Mouse (Mus musculus) kidney, postnatal 4 days (tissue): ENCODE measurements around the gene Cacna1d.

ENCODE experiments used
- DNase-seq, 2 experiments: peaks; one replicate each; pipeline ENCODE4 v3.0.0; 2021; ENCODE audit warnings: mixed read lengths in 2 of 2

Gene Cacna1d

DNA sequence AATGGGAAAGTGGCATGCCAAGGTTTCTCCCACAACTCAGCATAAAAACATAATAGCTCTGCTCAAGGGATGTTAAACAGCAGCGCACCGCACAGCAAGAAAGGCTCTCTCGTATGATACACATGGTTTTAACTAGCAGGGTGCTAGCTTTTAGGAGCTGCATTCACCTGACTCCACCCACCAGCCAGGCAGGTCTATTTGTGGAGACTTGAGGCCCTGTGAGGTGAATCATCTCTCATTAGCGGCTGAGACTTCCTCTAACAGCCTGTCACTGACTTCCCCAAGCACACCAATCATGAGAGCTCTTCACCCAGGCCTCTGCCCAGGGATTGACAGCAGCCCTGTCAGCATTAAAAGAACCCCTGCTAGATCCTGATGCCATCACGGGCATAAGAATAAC lies 295.0 kb downstream of the Cacna1d start:
- no peak for DNase-seq

DNA sequence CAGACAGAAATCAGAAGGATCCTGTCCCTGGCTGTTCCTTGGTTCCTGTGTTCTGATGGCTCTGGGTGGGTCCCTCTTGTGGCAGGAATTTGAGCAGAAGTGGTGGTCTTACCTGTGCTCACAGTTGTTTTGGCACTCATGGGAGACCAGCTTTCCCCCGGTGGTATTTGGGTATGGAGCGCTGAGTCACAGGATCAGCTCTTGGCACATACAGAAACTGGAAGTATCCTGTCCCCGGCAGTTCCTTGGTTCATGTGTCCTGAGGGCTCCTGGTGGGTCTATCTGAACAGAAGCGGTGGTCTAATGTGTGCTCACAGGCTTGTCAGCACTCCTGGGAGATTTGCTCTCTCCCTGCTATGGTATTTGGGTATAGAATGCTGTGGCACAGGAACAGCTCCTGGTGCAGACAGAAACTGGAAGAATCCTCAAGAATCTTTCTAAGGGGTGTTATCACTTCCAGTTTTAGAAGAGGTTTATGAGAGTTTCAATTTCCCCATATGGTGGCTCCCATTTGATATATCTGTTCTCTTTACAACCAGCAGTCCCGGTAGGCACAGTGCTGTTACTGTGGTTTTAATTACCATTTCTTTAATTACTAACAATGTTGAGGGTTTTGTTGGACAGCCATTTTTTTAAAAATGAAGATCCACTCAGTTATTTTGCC lies 300.8 kb downstream of the Cacna1d start:
- DNase-seq: no peak

DNA sequence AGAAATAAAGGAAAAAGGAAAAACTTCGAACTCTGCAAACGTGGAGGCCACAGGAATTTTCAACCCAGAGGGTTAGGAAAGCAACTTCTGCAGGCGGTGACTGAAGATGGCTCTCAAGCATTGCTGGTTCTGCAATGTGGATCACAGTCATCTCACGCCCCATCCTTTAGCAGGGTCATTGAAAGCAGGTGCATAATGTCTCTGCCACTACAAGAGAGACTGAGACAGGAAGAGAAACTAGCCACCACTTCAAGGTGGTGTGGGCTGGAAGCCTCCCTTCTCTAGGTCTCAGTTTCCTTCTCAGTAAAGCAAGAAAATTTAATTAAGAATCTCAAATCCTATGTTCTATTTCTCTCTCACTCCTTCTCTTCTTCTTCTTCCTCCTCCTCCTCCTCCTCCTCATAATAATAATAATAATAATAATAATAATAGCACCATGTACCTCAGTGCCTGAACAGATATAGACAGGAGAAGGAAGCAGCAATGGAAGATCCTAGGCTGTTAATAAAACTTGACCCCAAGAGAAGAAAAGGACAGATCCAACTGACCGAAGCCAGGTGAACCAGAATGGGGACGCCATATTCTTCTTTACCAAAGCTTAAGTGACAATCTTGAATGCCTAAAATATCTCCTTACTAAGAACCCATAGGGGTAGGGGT lies 305.5 kb downstream of the Cacna1d start:
- no peak for DNase-seq

GRCm38 (mm10) chr14:30184445-30185152 lies 306.7 kb downstream of the Cacna1d start:
- DNase-seq: no peak

GRCm38 (mm10) chr14:30184013-30184412 lies 307.2 kb downstream of the Cacna1d start:
- no peak for DNase-seq

DNA sequence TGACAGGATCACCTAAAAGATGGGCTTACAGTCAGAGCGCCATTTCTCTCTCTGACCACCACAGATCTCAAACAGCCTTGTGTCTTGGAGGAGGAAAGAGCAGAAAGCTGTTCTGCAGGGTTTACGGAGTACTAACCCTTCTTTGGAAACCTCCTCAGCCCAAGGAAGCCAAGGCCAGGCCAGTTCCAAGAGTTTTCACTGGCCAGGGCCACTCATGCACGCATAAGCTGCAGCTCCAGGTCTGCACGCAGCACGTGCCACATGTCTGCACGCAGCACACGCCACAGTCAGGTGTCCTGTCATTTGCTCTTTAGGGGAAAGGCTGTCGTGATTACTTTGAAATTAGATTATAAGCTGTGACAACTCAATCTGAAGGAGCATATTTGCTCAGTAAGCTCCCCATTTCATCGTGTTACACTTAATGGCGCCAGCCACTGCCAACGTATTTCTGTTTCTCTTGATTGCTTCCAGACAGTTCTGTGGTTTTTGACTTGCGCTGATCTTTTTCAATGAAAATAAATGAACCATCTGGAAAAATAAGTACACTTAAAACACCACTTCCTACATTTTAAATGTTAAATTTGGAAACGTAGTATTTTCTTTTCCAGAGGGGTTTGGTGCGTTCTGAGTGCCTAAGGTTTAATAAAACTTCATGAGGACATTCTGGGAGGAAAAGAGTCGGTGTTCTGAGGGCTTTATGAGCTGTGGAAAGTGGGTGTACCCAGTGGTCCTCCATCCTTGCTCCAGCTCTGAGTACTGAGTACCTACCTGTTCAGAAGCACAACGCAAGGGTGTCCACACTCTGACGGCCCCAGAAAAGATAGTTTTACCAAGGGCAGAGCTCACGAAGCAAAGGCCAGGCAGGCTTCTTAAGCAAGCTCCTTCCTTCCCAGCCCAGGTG lies 308.4 kb downstream of the Cacna1d start:
- no peak for DNase-seq

GRCm38 (mm10) chr14:30178306-30178705 lies 312.9 kb downstream of the Cacna1d start:
- no peak for DNase-seq

- peak; percentile 30 to 41 for DNase-seq
Observed at GRCm38 (mm10) chr14:30177850-30178249, 313.4 kb downstream of the Cacna1d start.

GRCm38 (mm10) chr14:30175362-30175761 lies 315.9 kb downstream of the Cacna1d start:
- DNase-seq: no peak

DNA sequence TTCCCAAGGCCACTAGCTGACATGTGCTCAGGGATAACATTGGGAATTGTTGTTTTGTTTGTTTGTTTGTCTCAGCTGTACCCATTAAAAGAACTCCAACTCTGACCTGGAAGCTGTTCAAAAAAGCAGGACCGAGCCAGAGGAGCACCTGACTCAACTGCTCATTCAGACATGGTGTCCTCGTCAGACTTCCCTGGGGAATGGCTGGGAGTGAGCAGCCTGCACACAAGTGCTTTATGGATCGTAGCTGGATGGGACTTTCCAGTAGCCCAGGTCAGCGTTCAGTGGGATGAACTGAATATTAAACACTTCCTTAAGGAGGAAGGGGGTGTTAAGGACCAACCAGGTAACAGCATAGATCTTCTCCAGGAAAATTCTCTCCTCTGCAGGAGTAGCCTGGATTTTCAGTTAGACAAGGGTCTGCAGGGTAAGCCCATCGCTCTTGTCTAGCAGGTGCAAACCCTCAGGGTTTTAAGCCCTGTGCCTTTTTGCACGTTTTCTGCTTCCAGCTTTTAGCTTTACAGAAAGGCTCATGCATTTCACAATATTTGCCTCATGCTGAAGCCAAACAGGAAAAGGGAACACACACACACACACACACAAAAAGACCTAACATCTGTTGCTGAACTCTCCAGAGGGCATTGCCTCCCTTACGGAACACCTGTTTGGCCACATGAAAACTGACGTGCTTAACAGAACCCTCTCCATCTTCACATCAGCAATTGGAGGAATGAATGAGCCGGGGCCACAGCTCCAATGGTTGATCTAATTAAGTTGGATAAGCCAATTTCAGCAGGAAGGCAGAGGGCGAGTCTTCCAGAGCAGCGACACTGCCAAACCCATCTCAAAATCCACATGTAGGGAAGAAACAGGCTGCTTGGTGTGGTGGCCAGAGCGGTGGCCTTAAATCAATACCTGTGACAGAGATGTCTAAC lies 318.2 kb downstream of the Cacna1d start:
- no peak for DNase-seq

GRCm38 (mm10) chr14:30171593-30171992 lies 319.7 kb downstream of the Cacna1d start:
- DNase-seq: no peak

- DNase-seq: peak; percentile 25 to 43
Observed at GRCm38 (mm10) chr14:30171008-30171407, 320.2 kb downstream of the Cacna1d start.

DNA sequence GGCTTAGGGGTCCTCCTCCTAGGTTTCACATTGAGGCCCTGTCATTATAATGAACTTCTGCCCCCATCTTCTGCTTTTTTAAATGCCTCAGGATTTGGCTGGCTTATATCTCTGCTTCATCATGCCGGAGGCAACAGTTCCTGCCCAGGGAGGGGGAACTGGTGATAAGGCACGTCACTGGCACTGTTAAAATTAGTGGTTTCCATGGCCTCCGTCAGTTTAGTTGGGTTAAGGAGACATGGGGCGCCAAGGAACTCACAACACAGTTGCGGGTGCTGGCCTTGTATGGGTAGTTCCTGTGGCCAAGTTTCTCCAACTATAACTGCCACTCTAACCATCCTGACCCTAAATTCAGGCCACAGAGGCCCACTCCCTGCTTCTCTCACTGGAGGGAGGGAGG lies 321.8 kb downstream of the Cacna1d start:
- no peak for DNase-seq

DNA sequence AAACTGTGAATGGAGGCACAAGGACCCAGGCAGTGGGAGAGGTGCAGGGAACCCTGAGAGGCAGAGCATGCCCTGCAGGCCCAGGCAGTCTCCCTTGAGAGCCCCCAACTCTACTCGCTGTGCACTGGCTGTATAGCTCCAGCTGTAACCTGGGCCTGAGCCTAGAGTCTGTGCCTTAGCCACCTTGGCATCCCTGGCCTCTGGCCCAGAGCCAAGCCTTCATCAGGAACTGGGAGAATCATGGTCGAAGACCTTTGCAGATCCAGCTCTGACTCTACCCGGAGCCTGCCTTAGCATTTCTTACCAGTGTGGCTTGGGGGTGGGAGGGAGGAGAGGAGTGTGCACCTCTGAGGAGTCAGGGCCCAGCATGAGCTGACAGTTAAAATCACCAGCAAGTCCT lies 322.4 kb downstream of the Cacna1d start:
- peak; percentile 22 to 38 for DNase-seq

- DNase-seq: no peak
Observed at GRCm38 (mm10) chr14:30168387-30168786, 322.9 kb downstream of the Cacna1d start.

DNA sequence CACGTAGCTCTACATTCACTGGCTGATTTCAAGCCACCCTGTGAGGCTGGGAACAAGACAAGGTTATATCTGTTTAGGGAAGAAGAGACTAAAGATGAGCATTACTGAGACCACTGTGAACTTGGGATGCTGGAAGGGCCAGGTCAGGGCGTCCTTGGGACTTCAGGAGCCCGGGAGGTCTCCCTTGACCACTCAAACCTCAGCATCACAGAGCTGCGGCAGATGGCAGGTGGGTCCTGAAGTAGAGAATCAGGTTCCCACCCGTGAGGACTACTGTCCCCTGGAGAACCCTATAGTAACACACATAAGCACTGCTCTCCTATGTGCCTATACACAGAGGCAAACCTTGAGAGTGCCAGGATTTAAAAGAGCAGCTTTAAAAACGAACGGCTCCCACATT lies 323.6 kb downstream of the Cacna1d start:
- DNase-seq: no peak

- no peak for DNase-seq
Observed at GRCm38 (mm10) chr14:30166036-30166435, 325.2 kb downstream of the Cacna1d start.

DNA sequence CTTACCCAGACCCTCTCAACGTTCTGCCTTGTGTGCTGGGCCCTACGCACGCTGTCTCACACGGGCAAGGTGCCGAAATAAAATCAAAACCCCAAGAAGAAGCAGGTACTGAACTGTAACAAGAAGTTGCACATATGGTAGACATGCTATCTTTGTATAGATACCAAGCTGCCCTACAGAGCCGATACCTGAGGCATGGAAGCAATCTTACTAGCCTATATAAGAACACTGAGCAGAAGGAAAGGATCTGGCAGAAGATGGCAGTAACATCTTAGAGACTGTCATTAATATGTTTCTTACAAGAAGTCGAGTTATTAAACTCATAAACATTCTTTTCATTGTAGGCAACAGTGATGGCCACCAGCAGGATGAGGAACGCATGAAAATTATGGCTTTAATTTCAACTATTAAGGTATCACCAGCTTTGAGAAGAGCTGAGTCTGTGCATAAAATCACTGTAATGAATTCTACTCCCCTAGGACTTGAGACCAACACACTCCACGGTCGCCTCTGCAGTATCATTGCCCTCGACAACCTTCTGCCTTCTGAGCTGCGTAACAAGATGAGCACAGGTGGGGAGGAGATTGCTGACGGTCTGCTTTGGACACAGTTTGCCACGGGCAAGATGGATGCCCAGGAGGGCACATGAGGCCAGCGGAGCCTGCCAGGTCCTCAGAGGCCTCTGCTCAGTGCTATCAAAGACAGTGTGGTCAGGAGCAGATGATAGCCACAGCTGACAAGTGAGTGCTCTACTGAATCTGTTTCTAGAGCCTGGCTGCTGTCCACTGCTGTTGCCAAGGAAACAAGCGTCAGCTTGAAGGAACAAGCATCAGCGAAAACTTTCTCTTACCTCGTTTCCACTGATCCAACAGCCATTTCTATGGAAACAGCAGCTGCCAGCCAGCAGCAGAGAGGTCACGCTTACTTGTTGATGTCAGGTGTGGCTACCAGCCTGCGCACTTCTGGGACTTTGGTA lies 327.2 kb downstream of the Cacna1d start:
- peak; percentile 11 for DNase-seq

DNA sequence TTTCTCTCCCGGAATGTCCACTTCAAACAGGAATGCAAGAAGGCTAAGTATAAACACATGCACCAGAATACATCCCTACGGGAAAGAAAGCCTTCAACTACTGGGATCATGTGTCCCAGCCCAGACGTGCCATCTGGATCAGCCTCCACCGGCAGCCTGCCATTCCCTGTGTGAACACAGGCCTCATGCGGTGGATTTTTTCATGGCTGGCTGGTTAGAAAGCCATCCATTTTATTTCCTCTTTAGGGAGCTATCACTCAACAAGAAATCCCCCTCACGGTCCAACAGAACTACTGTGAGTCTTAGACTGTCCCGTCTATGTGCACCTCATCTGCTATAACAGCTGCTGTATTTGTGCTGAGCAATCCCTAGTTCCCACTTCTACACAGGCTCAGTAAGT lies 343.5 kb downstream of the Cacna1d start:
- DNase-seq: peak in 1 of 2 experiments; percentile 16

GRCm38 (mm10) chr14:30138379-30138964 lies 352.8 kb downstream of the Cacna1d start:
- DNase-seq: peak in 1 of 2 experiments; percentile 11
